2 mouse cellular contexts compared by ENCODE assay signal in the genomic region with DNA sequence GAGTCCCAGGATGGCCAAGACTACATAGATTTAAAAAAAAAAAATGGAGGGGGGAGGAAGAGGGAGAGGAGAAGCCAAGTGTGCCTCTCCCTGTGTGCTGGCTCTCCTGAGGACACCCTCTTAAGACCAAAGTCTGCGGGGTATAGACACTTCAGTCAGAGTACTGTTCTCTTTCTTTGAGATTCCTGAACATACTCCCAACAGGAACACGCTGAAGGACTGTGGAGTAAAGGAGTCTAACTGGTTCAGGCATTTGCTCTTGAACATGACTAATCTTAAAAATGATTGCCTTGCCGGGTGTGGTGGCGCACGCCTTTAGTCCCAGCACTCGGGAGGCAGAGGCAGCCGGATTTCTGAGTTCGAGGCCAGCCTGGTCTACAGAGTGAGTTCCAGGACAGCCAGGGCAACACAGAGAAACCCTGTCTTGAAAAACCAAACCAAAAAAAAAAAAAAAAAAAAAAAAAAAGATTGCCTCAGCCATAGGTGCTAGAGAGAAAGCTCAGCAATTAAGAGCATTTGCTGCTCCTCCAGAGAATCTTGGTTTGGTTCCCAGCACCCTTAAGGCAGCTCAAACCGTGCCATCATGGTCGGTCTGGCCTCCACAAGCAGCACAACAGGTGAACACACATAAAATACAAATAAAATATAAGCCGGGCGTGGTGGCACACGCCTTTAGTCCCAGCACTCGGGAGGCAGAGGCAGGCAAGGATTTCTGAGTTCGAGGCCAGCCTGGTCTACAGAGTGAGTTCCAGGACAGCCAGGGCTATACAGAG. TPM values are rescaled to one million over a fixed set of nuclear protein-coding genes. Genes with fewer than 3 reads are reported as not detected.
"Had no signal": no experiment of that assay in that cellular context is flagged by ENCODE, and none has a peak within 500 bp of the region (broad histone marks: within the 10 kb centered on the region; RNA-seq: fewer than 3 reads in every experiment).

No protein-coding gene starts in this region.

RNA-seq across cellular contexts. Expression of a gene that starts 24.4 kb away (rescaled TPM):
- total RNA-seq: monocyte, adult 5-6 weeks; neutrophil, adult 5-6 weeks had no signal

RNA-seq across cellular contexts. Expression of a gene that starts 57.8 kb away (rescaled TPM):
- total RNA-seq: monocyte, adult 5-6 weeks had no signal
